Mouse (Mus musculus): ENCODE data around the gene Clpsl2.

Clpsl2 gene

GRCm38 (mm10) chr17:28560598-28560997 lies 11.4 kb downstream of the Clpsl2 start, which contains the start of gene Clps:
TSS of gene Clps (minus strand) at chr17:28560766.
- DNase-seq (ENCODE audit: low spot score in 2 of 2), result no peak

- DNase-seq (ENCODE audit: low spot score in 2 of 2), result no peak
Observed at GRCm38 (mm10) chr17:28561613-28562012, 12.4 kb downstream of the Clpsl2 start.

GRCm38 (mm10) chr17:28565181-28565580 lies 16.0 kb downstream of the Clpsl2 start:
- no peak for DNase-seq (ENCODE audit: low spot score in 2 of 2)

GRCm38 (mm10) chr17:28567541-28567940 lies 18.3 kb downstream of the Clpsl2 start:
- no peak for DNase-seq (ENCODE audit: low spot score in 2 of 2)

- DNase-seq (ENCODE audit: low spot score in 2 of 2), result no peak
Observed at GRCm38 (mm10) chr17:28571868-28572267, 22.7 kb downstream of the Clpsl2 start.

- no peak for DNase-seq (ENCODE audit: low spot score in 2 of 2)
Observed at GRCm38 (mm10) chr17:28572521-28572920, 23.3 kb downstream of the Clpsl2 start.

GRCm38 (mm10) chr17:28572941-28573340 lies 23.7 kb downstream of the Clpsl2 start:
- DNase-seq (ENCODE audit: low spot score in 2 of 2), result no peak

- peak in 1 of 2 experiments; percentile 25 for DNase-seq (ENCODE audit: low spot score in 2 of 2)
Observed at GRCm38 (mm10) chr17:28575244-28576125, 26.3 kb downstream of the Clpsl2 start, which contains the start of gene Lhfpl5. TSS of gene Lhfpl5 (plus strand) at chr17:28575641.

- DNase-seq (ENCODE audit: low spot score in 2 of 2), result no peak
Observed at GRCm38 (mm10) chr17:28580396-28580795, 31.2 kb downstream of the Clpsl2 start.

- DNase-seq (ENCODE audit: low spot score in 2 of 2), result no peak
Observed at GRCm38 (mm10) chr17:28581056-28581455, 31.8 kb downstream of the Clpsl2 start.

GRCm38 (mm10) chr17:28586509-28586908 lies 37.3 kb downstream of the Clpsl2 start:
- no peak for DNase-seq (ENCODE audit: low spot score in 2 of 2)

- no peak for DNase-seq (ENCODE audit: low spot score in 2 of 2)
Observed at GRCm38 (mm10) chr17:28588591-28588990, 39.4 kb downstream of the Clpsl2 start.

GRCm38 (mm10) chr17:28590596-28590995 lies 41.4 kb downstream of the Clpsl2 start:
- no peak for DNase-seq (ENCODE audit: low spot score in 2 of 2)

- DNase-seq (ENCODE audit: low spot score in 2 of 2), result no peak
Observed at GRCm38 (mm10) chr17:28591476-28591875, 42.3 kb downstream of the Clpsl2 start.

- peak; percentile 55 to 69 for DNase-seq (ENCODE audit: low spot score in 2 of 2)
Observed at GRCm38 (mm10) chr17:28592998-28593397, 43.8 kb downstream of the Clpsl2 start.

GRCm38 (mm10) chr17:28593965-28594364 lies 44.8 kb downstream of the Clpsl2 start:
- DNase-seq (ENCODE audit: low spot score in 2 of 2), result no peak

GRCm38 (mm10) chr17:28600780-28601179 lies 51.6 kb downstream of the Clpsl2 start:
- no peak for DNase-seq (ENCODE audit: low spot score in 2 of 2)

- DNase-seq (ENCODE audit: low spot score in 2 of 2), result no peak
Observed at GRCm38 (mm10) chr17:28601557-28602250, 52.5 kb downstream of the Clpsl2 start.
